Mouse (Mus musculus) urinary bladder, postnatal 0 days (tissue): Measurements from ENCODE around the gene Gabra6. TPM values are rescaled to one million over a fixed set of nuclear protein-coding genes. Genes with fewer than 3 reads are reported as not detected.

Experiments
- polyA plus RNA-seq: library from polyadenylated mRNA; unstranded; fragments of >200 nt; fragmentation: Nextera tagmentation; extraction: Ambion mirVana; gene quantifications from 2 replicates; pipeline ENCODE4 v1.2.1, GENCODE M21; 2015

Gene Gabra6
- not detected in 2 replicates for polyA plus RNA-seq

GRCm38 (mm10) chr11:42320882-42321281 is at the start of gene Gabra6:
Gabra6 (minus strand) TSS chr11:42321072.

Other genes with a start within 250 kb of the Gabra6 start
- 0.70 and 1.3 TPM in 2 replicates for gene Gabra1, start 138.1 kb downstream of the Gabra6 start, polyA plus RNA-seq
- 1.00 and 1.3 TPM in 2 replicates for gene Gabrb2, start 98.7 kb upstream of the Gabra6 start, polyA plus RNA-seq